Mouse (Mus musculus) forebrain, postnatal 0 days (tissue): ENCODE results near the gene Gm9964. TPM values are rescaled to one million over a fixed set of nuclear protein-coding genes. Genes with fewer than 3 reads are reported as not detected.
"Not testable (repeated sequence)": the region's sequence is repeated elsewhere in the genome, so short reads cannot be mapped to it uniquely, and the experiment has no call there.

ENCODE experiments used
- ATAC-seq: fragments of 200-750 bp; cut with Nextera tagmentation; 2 replicates; pipeline ENCODE4 v1.8.0; 2017; ENCODE audit warnings: mild to moderate bottlenecking, moderate library complexity
- DNase-seq: peaks from one replicate; pipeline ENCODE4 v3.0.0-alpha.2; 2015
- H3K27ac ChIP-seq: fragments of 300-500 bp; sonication (generic); 2 replicates; pipeline ENCODE4 v1.5.1; 2014; ENCODE audit warnings: low read depth, mild to moderate bottlenecking, antibody characterized with exemption, low read length, moderate library complexity, mixed read lengths
- H3K27me3 ChIP-seq: fragments of 300-500 bp; sonication (generic); 2 replicates; pipeline ENCODE4 v1.6.1; 2014; ENCODE audit warnings: mild to moderate bottlenecking, low read length, mixed read lengths; ENCODE audit not compliant: insufficient read depth
- H3K36me3 ChIP-seq: fragments of 300-500 bp; sonication (generic); 2 replicates; pipeline ENCODE4 v1.6.1; 2014; ENCODE audit warnings: mild to moderate bottlenecking, moderate library complexity; ENCODE audit not compliant: insufficient read depth
- H3K4me1 ChIP-seq: fragments of 300-500 bp; sonication (generic); 2 replicates; pipeline ENCODE4 v1.6.1; 2014; ENCODE audit warnings: antibody characterized with exemption; ENCODE audit not compliant: insufficient read depth
- H3K4me2 ChIP-seq: fragments of 300-500 bp; sonication (generic); 2 replicates; pipeline ENCODE4 v1.6.1; 2014; ENCODE audit warnings: low read depth, mild to moderate bottlenecking, moderate library complexity
- H3K4me3 ChIP-seq: fragments of 300-500 bp; sonication (generic); 2 replicates; pipeline ENCODE4 v1.5.1; 2014; ENCODE audit warnings: low read depth, low read length, mixed read lengths
- H3K9ac ChIP-seq: fragments of 300-500 bp; sonication (generic); 2 replicates; pipeline ENCODE4 v1.6.1; 2014; ENCODE audit warnings: mild to moderate bottlenecking
- H3K9me3 ChIP-seq: fragments of 300-500 bp; sonication (generic); 2 replicates; pipeline ENCODE4 v1.6.1; 2016; ENCODE audit warnings: low read length
- CTCF ChIP-seq: sonication (generic); IDR thresholded peaks from 2 replicates; pipeline ENCODE4 v1.5.1; 2016; ENCODE audit warnings: antibody characterized with exemption, control low read depth, low read depth
- WGBS: fragments of 180-500 bp; shearing (Covaris S2); extraction: QIAGEN DNeasy Blood & Tissue Kit; methylation state at CpG from one replicate; pipeline ENCODE4 v1.1.7; 2014; 5-methylcytosine and 5-hydroxymethylcytosine counted together
- polyA plus RNA-seq: library from polyadenylated mRNA; unstranded; fragments of >200 nt; fragmentation: Nextera tagmentation; extraction: Ambion mirVana; gene quantifications from 2 replicates; pipeline ENCODE4 v1.2.1, GENCODE M21; 2015
- total RNA-seq: library from RNA; depleted of rRNA; stranded (reverse); fragments of >200 nt; gene quantifications from 2 replicates; pipeline ENCODE4 v1.2.3, GENCODE M21; 2014

Gm9964 gene
- total and polyA plus RNA-seq, 2 experiments from 2014 or later: not detected

GRCm38 (mm10) chr11:79279732-79280405 is 16.8 kb downstream of the Gm9964 start:
- no peaks in the 10 kb centered on the region for H3K27me3 ChIP-seq
- no peak overlapping the region for H3K4me3 ChIP-seq
- H3K27ac ChIP-seq: no peak overlapping the region
- DNase-seq (peak; percentile 47), ATAC-seq (no peak)
- no peaks in the 10 kb centered on the region for H3K4me1 ChIP-seq
- no peak for TF ChIP-seq CTCF
- 0 out of 2 replicates have a peak, but pooled peaks cover 3% of the 10 kb centered on the region for H3K9me3 ChIP-seq
- no peak overlapping the region for H3K9ac ChIP-seq
- no peaks in the 10 kb centered on the region for H3K36me3 ChIP-seq
- WGBS: 36% methylated on average over 2 of the region's 2 CpGs
- no peak overlapping the region for H3K4me2 ChIP-seq

GRCm38 (mm10) chr11:79273757-79274156 is 22.9 kb downstream of the Gm9964 start:
- DNase-seq: no peak
- 80% methylated on average over 4 of the region's 4 CpGs for WGBS
- H3K36me3 ChIP-seq: no peaks in the 10 kb centered on the region

GRCm38 (mm10) chr11:79273039-79273438 is 23.7 kb downstream of the Gm9964 start:
- Histone ChIP-seq H3K27me3 (no peaks in the 10 kb centered on the region), H3K4me3 (no peak overlapping the region), H3K9ac (no peak overlapping the region), H3K4me2 (no peak overlapping the region), H3K36me3 (no peaks in the 10 kb centered on the region), H3K27ac (no peak overlapping the region), H3K9me3 (no peaks in the 10 kb centered on the region), H3K4me1 (no peaks in the 10 kb centered on the region)
- 75% methylated on average over 4 of the region's 4 CpGs for WGBS
- DNase-seq (no peak), ATAC-seq (no peak)
- no peak for TF ChIP-seq CTCF

More at GRCm38 (mm10) chr11:79273757-79274156, 22.9 kb downstream of the Gm9964 start:
- TF ChIP-seq CTCF: no peak
- Histone ChIP-seq H3K27me3 (no peaks in the 10 kb centered on the region), H3K4me3 (no peak overlapping the region), H3K4me1 (no peaks in the 10 kb centered on the region), H3K9ac (no peak overlapping the region), H3K27ac (no peak overlapping the region), H3K9me3 (no peaks in the 10 kb centered on the region), H3K4me2 (no peak overlapping the region)
- no peak for ATAC-seq

- DNase-seq (peak; percentile 26), ATAC-seq (peak; percentile 74)
- H3K36me3 ChIP-seq: no peaks in the 10 kb centered on the region
- H3K9me3 ChIP-seq: no peaks in the 10 kb centered on the region
- H3K27ac ChIP-seq: no peak overlapping the region
- 6% methylated on average over 1 of the region's 1 CpGs for WGBS
- H3K9ac ChIP-seq: no peak overlapping the region
- no peak for TF ChIP-seq CTCF
- no peaks in the 10 kb centered on the region for H3K4me1 ChIP-seq
- H3K4me2 ChIP-seq: no peak overlapping the region
- no peak overlapping the region for H3K4me3 ChIP-seq
- no peaks in the 10 kb centered on the region for H3K27me3 ChIP-seq
Observed at GRCm38 (mm10) chr11:79267171-79267570, 29.5 kb downstream of the Gm9964 start.

GRCm38 (mm10) chr11:79264376-79264775 is 32.3 kb downstream of the Gm9964 start:
- ATAC-seq: no peak
- H3K27ac ChIP-seq: no peak overlapping the region
- WGBS: 56% methylated on average over 3 of the region's 3 CpGs

GRCm38 (mm10) chr11:79260126-79260525 is 36.6 kb downstream of the Gm9964 start:
- H3K36me3 ChIP-seq, H3K4me1 ChIP-seq, ATAC-seq, H3K4me3 ChIP-seq, H3K27me3 ChIP-seq, H3K9ac ChIP-seq, H3K9me3 ChIP-seq, H3K4me2 ChIP-seq, H3K27ac ChIP-seq, DNase-seq: not testable (repeated sequence)
- 87% methylated on average over 4 of the region's 4 CpGs for WGBS

More at GRCm38 (mm10) chr11:79264376-79264775, 32.3 kb downstream of the Gm9964 start:
- H3K27me3 ChIP-seq: no peaks in the 10 kb centered on the region
- no peak overlapping the region for H3K4me2 ChIP-seq
- H3K9me3 ChIP-seq: no peaks in the 10 kb centered on the region
- H3K4me1 ChIP-seq: no peaks in the 10 kb centered on the region
- H3K36me3 ChIP-seq: no peaks in the 10 kb centered on the region
- no peak overlapping the region for H3K4me3 ChIP-seq
- H3K9ac ChIP-seq: no peak overlapping the region
- DNase-seq: no peak
- no peak for TF ChIP-seq CTCF

- no peak overlapping the region for H3K4me2 ChIP-seq
- ATAC-seq (no peak), DNase-seq (no peak)
- no peak overlapping the region for H3K9ac ChIP-seq
- no peak for TF ChIP-seq CTCF
- no peaks in the 10 kb centered on the region for H3K4me1 ChIP-seq
- H3K27ac ChIP-seq: no peak overlapping the region
- 81% methylated on average over 6 of the region's 6 CpGs for WGBS
- H3K27me3 ChIP-seq: no peaks in the 10 kb centered on the region
- H3K4me3 ChIP-seq: no peak overlapping the region
- no peaks in the 10 kb centered on the region for H3K36me3 ChIP-seq
- no peaks in the 10 kb centered on the region for H3K9me3 ChIP-seq
Observed at GRCm38 (mm10) chr11:79258738-79259137, 38.0 kb downstream of the Gm9964 start.
